Mouse (Mus musculus) hindbrain, embryonic 14.5 days (tissue): ENCODE data around the gene Nms. TPM values are rescaled to one million over a fixed set of nuclear protein-coding genes. Genes with fewer than 3 reads are reported as not detected.

Source experiments
- ATAC-seq: fragments of 200-750 bp; cut with Nextera tagmentation; 2 replicates; pipeline ENCODE4 v1.8.0; 2017; ENCODE audit warnings: moderate number of reproducible peaks, mild to moderate bottlenecking, moderate TSS enrichment, moderate library complexity; ENCODE audit not compliant: low FRiP score
- DNase-seq: peaks from one replicate; pipeline ENCODE4 v3.0.0-alpha.2; 2015; ENCODE audit warnings: low spot score
- H3K27ac ChIP-seq: fragments of 300-500 bp; sonication (generic); 2 replicates; pipeline ENCODE4 v1.5.1; 2014; ENCODE audit warnings: mild to moderate bottlenecking, moderate library complexity
- H3K27me3 ChIP-seq: fragments of 300-500 bp; sonication (generic); 2 replicates; pipeline ENCODE4 v1.6.1; 2014; ENCODE audit warnings: mild to moderate bottlenecking, low read length, mixed read lengths; ENCODE audit not compliant: control insufficient read depth, insufficient read depth
- H3K36me3 ChIP-seq: fragments of 300-500 bp; sonication (generic); replicated peaks from 2 replicates; pipeline ENCODE4 v1.6.1; 2014; ENCODE audit not compliant: control insufficient read depth, insufficient read depth
- H3K4me1 ChIP-seq: fragments of 300-500 bp; sonication (generic); replicated peaks from 2 replicates; pipeline ENCODE4 v1.6.1; 2014; ENCODE audit warnings: antibody characterized with exemption, low read length, mixed read lengths; ENCODE audit not compliant: control insufficient read depth, insufficient read depth
- H3K4me2 ChIP-seq: fragments of 300-500 bp; sonication (generic); replicated peaks from 2 replicates; pipeline ENCODE4 v1.6.1; 2014; ENCODE audit warnings: mild to moderate bottlenecking, moderate library complexity
- H3K4me3 ChIP-seq: fragments of 300-500 bp; sonication (generic); replicated peaks from 2 replicates; pipeline ENCODE4 v1.5.1; 2014; ENCODE audit warnings: mild to moderate bottlenecking, low read length
- H3K9ac ChIP-seq: fragments of 300-500 bp; sonication (generic); 2 replicates; pipeline ENCODE4 v1.6.1; 2014
- H3K9me3 ChIP-seq: fragments of 300-500 bp; sonication (generic); 2 replicates; pipeline ENCODE4 v1.6.1; 2016; ENCODE audit warnings: low read length; ENCODE audit not compliant: control insufficient read depth
- WGBS: fragments of 180-500 bp; shearing (Covaris S2); extraction: QIAGEN DNeasy Blood & Tissue Kit; methylation state at CpG from one replicate; pipeline ENCODE4 v1.1.7; 2014; 5-methylcytosine and 5-hydroxymethylcytosine counted together
- polyA plus RNA-seq: library from polyadenylated mRNA; unstranded; fragments of >200 nt; fragmentation: Nextera tagmentation; extraction: Ambion mirVana; gene quantifications from 2 replicates; pipeline ENCODE4 v1.2.1, GENCODE M21; 2014

Gene Nms
- 1.7 and 3.2 TPM in 2 replicates for polyA plus RNA-seq

DNA sequence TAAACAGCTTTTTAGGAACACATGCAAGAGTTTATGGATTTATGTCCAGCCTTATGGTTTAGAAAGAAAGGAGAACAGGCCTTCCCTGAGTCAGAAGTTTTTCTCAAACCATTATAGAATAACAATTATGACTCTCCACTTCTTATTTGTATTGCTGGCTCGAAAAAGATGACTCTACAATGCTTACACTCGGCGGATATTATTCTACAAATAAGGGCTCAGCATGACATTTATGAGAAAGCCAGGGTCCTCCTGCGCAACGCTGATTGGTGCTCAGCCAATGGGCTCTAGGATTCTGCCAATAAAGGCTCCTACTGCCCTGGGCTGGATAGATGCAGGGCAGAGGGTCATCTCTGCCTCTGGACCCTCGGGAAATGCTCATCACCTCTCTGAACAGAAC is at the start of gene Nms:
Gene Nms, plus strand, starts transcription at position 301 of the 400 bp plus-strand sequence.
- 65% methylated on average over 6 of the region's 6 CpGs for whole genome bisulfite sequencing
- Histone ChIP-seq H3K9ac (no peak within 1 kb of the TSS), H3K9me3 (no peaks in the 10 kb centered on the region), H3K27me3 (no peaks in the 10 kb centered on the region), H3K4me2 (no peak within 1 kb of the TSS), H3K27ac (no peak within 1 kb of the TSS), H3K4me1 (no peaks in the 10 kb centered on the region), H3K4me3 (no peak within 1 kb of the TSS), H3K36me3 (no peaks in the 10 kb centered on the region)
- DNase-seq = no peak
- no peak for ATAC-seq

DNA sequence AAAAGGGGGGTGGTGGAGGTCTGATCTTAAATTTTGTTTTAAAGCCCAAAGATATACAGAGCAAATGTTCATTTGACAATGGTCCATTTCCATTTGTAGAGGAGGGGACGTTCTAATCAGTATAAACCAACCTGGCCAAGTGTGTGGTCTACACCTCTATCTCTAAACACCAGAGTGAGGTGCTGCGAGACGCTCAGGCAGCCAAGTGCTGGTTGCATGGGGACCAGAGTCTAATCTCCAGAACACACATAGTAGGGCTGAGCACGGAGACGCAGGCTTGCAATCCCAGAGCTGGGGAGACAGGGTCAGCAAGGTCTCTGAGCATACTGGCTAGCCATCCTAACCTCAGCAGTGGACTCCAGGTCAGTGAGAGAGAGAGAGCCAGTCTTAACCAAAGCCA is 47.5 kb upstream of the Nms start:
- Histone ChIP-seq H3K27me3 (no peaks in the 10 kb centered on the region), H3K36me3 (peaks cover 51% of the 10 kb centered on the region), H3K4me3 (no peak overlapping the region), H3K9me3 (no peaks in the 10 kb centered on the region), H3K4me1 (peaks cover 28% of the 10 kb centered on the region), H3K27ac (no peak overlapping the region), H3K9ac (no peak overlapping the region), H3K4me2 (no peak overlapping the region)
- WGBS = 92% methylated on average over 5 of the region's 5 CpGs
- no peak for ATAC-seq
- DNase-seq = no peak

DNA sequence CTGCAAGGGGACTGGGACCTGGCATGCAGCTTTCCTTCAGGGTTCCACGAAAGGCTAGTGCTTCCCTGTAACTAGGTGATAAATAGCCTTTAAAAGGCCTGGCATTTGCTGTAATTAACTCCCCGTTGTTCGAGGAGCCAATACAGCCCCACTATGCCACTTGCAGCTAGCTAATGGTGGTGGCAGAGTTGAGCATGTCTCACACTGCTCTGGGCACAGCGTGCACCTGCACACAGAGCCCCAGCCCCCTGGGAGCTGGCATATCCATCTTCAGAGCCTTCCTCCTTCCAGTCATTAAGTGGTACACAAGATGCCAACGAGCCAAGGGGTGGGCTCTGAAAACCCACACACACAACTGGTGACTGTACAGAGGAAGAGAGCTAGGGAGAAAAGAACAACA is 45.9 kb upstream of the Nms start:
- Histone ChIP-seq H3K4me3 (no peak overlapping the region), H3K36me3 (peaks cover 51% of the 10 kb centered on the region), H3K27ac (peak overlapping the region; percentile 51), H3K27me3 (no peaks in the 10 kb centered on the region), H3K9ac (no peak overlapping the region), H3K9me3 (no peaks in the 10 kb centered on the region), H3K4me1 (peaks cover 34% of the 10 kb centered on the region), H3K4me2 (no peak overlapping the region)
- peak; percentile 27 for DNase-seq
- WGBS = 31% methylated on average over 5 of the region's 5 CpGs
- ATAC-seq = peak; percentile 31; the same call in 1 of the 2 replicates

- WGBS = under 1% methylated on average over 67 of the region's 67 CpGs
- H3K4me1 ChIP-seq = peaks cover 39% of the 10 kb centered on the region
These were observed 41.3 kb upstream of the Nms start, which contains the start of gene Chst10 for GRCm38 (mm10) chr1:38897431-38898248. TSS of gene Chst10 (minus strand) at chr1:38898161.

GRCm38 (mm10) chr1:38902571-38902970 is 36.4 kb upstream of the Nms start:
- no peaks in the 10 kb centered on the region for H3K36me3 ChIP-seq
- no peak overlapping the region for H3K9ac ChIP-seq
- ATAC-seq (no peak), DNase-seq (no peak)
- no peaks in the 10 kb centered on the region for H3K27me3 ChIP-seq
- H3K4me2 ChIP-seq = no peak overlapping the region
- H3K9me3 ChIP-seq = no peaks in the 10 kb centered on the region
- peaks cover 5% of the 10 kb centered on the region for H3K4me1 ChIP-seq
- H3K27ac ChIP-seq = no peak overlapping the region
- no peak overlapping the region for H3K4me3 ChIP-seq
- WGBS = 77% methylated on average over 5 of the region's 5 CpGs

More at GRCm38 (mm10) chr1:38897431-38898248, 41.3 kb upstream of the Nms start, which contains the start of gene Chst10:
- peak within 1 kb of the TSS; percentile 66 for H3K4me3 ChIP-seq
- ATAC-seq (peak; percentile 92), DNase-seq (peak; percentile 88)
- peak within 1 kb of the TSS; percentile 86 for H3K9ac ChIP-seq
- H3K36me3 ChIP-seq = peaks cover 21% of the 10 kb centered on the region
- H3K27ac ChIP-seq = peak within 1 kb of the TSS; percentile 88
- H3K27me3 ChIP-seq = no peaks in the 10 kb centered on the region
- no peaks in the 10 kb centered on the region for H3K9me3 ChIP-seq
- peak within 1 kb of the TSS; percentile 65 for H3K4me2 ChIP-seq

GRCm38 (mm10) chr1:38903985-38904384 is 35.0 kb upstream of the Nms start:
- Histone ChIP-seq H3K27ac (no peak overlapping the region), H3K4me2 (no peak overlapping the region), H3K27me3 (no peaks in the 10 kb centered on the region), H3K9ac (no peak overlapping the region), H3K36me3 (no peaks in the 10 kb centered on the region), H3K4me1 (no peaks in the 10 kb centered on the region), H3K9me3 (no peaks in the 10 kb centered on the region), H3K4me3 (no peak overlapping the region)
- ATAC-seq = no peak
- DNase-seq = no peak
- WGBS = 65% methylated on average over 2 of the region's 2 CpGs

GRCm38 (mm10) chr1:38928996-38929395 is 10.0 kb upstream of the Nms start:
- Histone ChIP-seq H3K27ac (no peak overlapping the region), H3K9me3 (no peaks in the 10 kb centered on the region), H3K4me2 (no peak overlapping the region), H3K4me1 (no peaks in the 10 kb centered on the region), H3K27me3 (no peaks in the 10 kb centered on the region), H3K9ac (no peak overlapping the region), H3K4me3 (no peak overlapping the region), H3K36me3 (no peaks in the 10 kb centered on the region)
- ATAC-seq (no peak), DNase-seq (no peak)
- WGBS = 79% methylated on average over 4 of the region's 4 CpGs

DNA sequence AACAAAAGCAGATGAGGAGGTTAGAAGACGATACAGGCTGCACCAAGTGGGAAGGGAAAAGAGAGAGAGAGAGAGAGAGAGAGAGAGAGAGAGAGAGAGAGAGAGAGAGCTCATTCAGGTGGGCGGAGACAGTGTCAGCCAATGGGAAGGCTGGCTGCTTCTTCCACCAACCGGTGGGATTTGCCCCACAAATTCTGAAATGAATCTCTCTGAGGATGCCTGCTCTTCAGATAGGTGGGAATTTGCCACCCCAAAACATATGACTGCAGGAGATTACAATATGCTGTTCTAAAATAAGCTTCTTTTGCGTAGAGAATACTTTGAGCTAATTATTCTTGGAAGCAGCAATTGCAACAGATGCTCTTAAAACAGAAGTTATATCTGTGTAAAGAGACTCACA is 9.5 kb upstream of the Nms start:
- Histone ChIP-seq H3K4me2 (no peak overlapping the region), H3K4me1 (no peaks in the 10 kb centered on the region), H3K36me3 (no peaks in the 10 kb centered on the region), H3K27ac (no peak overlapping the region), H3K9me3 (no peaks in the 10 kb centered on the region), H3K9ac (no peak overlapping the region), H3K4me3 (no peak overlapping the region), H3K27me3 (no peaks in the 10 kb centered on the region)
- ATAC-seq = no peak
- DNase-seq = no peak
- 72% methylated on average over 4 of the region's 4 CpGs for WGBS

DNA sequence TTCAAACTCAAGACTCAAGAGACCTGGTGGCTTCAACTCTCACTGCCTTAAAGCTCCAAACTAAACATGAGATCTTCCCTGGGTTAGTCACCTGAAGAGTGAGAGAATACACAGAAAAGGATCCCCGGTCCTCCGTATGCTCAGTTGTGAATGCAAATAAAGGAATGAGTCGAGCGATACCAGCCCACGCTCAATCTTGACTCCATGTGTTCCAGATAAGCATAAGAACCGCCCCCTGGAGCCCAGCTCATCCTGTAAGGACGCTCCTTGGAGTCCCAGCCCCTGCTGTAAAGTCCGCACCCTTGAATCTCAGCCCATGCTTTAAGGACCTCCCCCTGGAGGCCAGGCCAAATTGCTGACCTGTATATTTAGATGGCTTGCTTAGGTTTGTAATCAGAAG is 8.2 kb upstream of the Nms start:
- no peak overlapping the region for H3K4me3 ChIP-seq
- no peaks in the 10 kb centered on the region for H3K27me3 ChIP-seq
- no peak overlapping the region for H3K27ac ChIP-seq
- DNase-seq = no peak
- no peak overlapping the region for H3K4me2 ChIP-seq
- no peaks in the 10 kb centered on the region for H3K9me3 ChIP-seq
- no peak for ATAC-seq
- no peak overlapping the region for H3K9ac ChIP-seq
- H3K4me1 ChIP-seq = no peaks in the 10 kb centered on the region
- no peaks in the 10 kb centered on the region for H3K36me3 ChIP-seq
- 70% methylated on average over 8 of the region's 8 CpGs for WGBS
